Mouse (Mus musculus) MEL (cell line): ENCODE data around the gene Olfr1340. TPM values are rescaled to one million over a fixed set of nuclear protein-coding genes. Genes with fewer than 3 reads are reported as not detected.
A peak's percentile ranks its signal among the peaks of the same experiment; 100 is the strongest.

Experiments
- DNase-seq: peaks from one replicate; pipeline ENCODE4 v3.0.0; 2011; ENCODE audit warnings: low read depth, low spot score
- H3K27ac ChIP-seq: 2 replicates; pipeline ENCODE4 v1.5.1; 2012; ENCODE audit warnings: low read depth, mild to moderate bottlenecking, control low read depth, low read length, moderate library complexity; ENCODE audit not compliant: control insufficient read depth
- H3K27me3 ChIP-seq, 2 experiments: fragments of 150-350 bp in 1 of 2; sonication (generic) in 1 of 2; 2 replicates each; pipeline ENCODE4 v1.6.1; 2012; ENCODE audit warnings: low read length in 2 of 2, mild to moderate bottlenecking in 2 of 2, improper control_type of control experiment in 1 of 2, moderate library complexity in 1 of 2; ENCODE audit not compliant: insufficient read depth in 2 of 2, control insufficient read depth in 1 of 2
- H3K36me3 ChIP-seq, 2 experiments: 2 replicates each; pipeline ENCODE4 v1.6.1; 2012 to 2014; ENCODE audit warnings: low read length in 2 of 2, improper control_type of control experiment in 1 of 2, inconsistent platforms in 1 of 2, mild to moderate bottlenecking in 1 of 2; ENCODE audit not compliant: insufficient read depth in 2 of 2, control insufficient read depth in 1 of 2
- H3K4me1 ChIP-seq, 2 experiments: fragments of 150-350 bp in 1 of 2; sonication (generic) in 1 of 2; 2 replicates each; pipeline ENCODE4 v1.6.1; 2012; ENCODE audit warnings: low read length in 2 of 2, improper control_type of control experiment in 1 of 2, mild to moderate bottlenecking in 1 of 2; ENCODE audit not compliant: insufficient read depth in 2 of 2, control insufficient read depth in 1 of 2
- H3K4me3 ChIP-seq, 2 experiments: fragments of 150-350 bp in 1 of 2; sonication (generic) in 1 of 2; 2 replicates each; pipeline ENCODE4 v1.5.1; 2012; ENCODE audit warnings: low read depth in 2 of 2, low read length in 2 of 2, mild to moderate bottlenecking in 2 of 2, moderate library complexity in 2 of 2, control low read depth in 1 of 2, improper control_type of control experiment in 1 of 2; ENCODE audit not compliant: control insufficient read depth in 1 of 2, insufficient read depth in 1 of 2
- H3K79me2 ChIP-seq: 2 replicates; pipeline ENCODE4 v1.6.1; 2012; ENCODE audit warnings: mild to moderate bottlenecking, low read length, moderate library complexity; ENCODE audit not compliant: control insufficient read depth, poor library complexity, insufficient read depth
- H3K9ac ChIP-seq: 2 replicates; pipeline ENCODE4 v1.6.1; 2012; ENCODE audit warnings: low read depth, mild to moderate bottlenecking, control low read depth, low read length, moderate library complexity; ENCODE audit not compliant: control insufficient read depth, poor library complexity, severe bottlenecking
- H3K9me3 ChIP-seq: fragments of 150-350 bp; sonication (generic); replicated peaks from 2 replicates; pipeline ENCODE4 v1.6.1; 2012; ENCODE audit warnings: mild to moderate bottlenecking, low read length, improper control_type of control experiment, moderate library complexity; ENCODE audit not compliant: insufficient read depth
- CHD1 ChIP-seq: IDR thresholded peaks from 2 replicates; pipeline ENCODE4 v1.6.1; 2012; ENCODE audit warnings: low read depth, mild to moderate bottlenecking, inconsistent platforms, low read length, improper control_type of control experiment
- CTCF ChIP-seq, 3 experiments: IDR thresholded peaks in 2 of 3; conservative IDR thresholded peaks in 1 of 3; 2 replicates each; pipeline ENCODE4 v1.5.1; 2011 to 2012; ENCODE audit warnings: low read length in 3 of 3, low read depth in 2 of 3, mild to moderate bottlenecking in 2 of 3, improper control_type of control experiment in 1 of 3, inconsistent platforms in 1 of 3, mixed read lengths in 1 of 3, moderate library complexity in 1 of 3; ENCODE audit not compliant: control insufficient read depth in 1 of 3, insufficient read depth in 1 of 3, poor library complexity in 1 of 3, severe bottlenecking in 1 of 3
- E2F4 ChIP-seq: IDR thresholded peaks from 2 replicates; pipeline ENCODE4 v1.6.1; 2011; ENCODE audit warnings: low read depth, low read length, improper control_type of control experiment, borderline replicate concordance
- EP300 ChIP-seq, 2 experiments: IDR thresholded peaks; 2 replicates each; pipeline ENCODE4 v1.6.1; 2011; ENCODE audit warnings: improper control_type of control experiment in 2 of 2, low read length in 2 of 2, low read depth in 1 of 2, mild to moderate bottlenecking in 1 of 2
- ETS1 ChIP-seq: IDR thresholded peaks from 2 replicates; pipeline ENCODE4 v1.6.1; 2012; ENCODE audit warnings: low read depth, mild to moderate bottlenecking, inconsistent platforms, low read length, improper control_type of control experiment, moderate library complexity
- HCFC1 ChIP-seq: IDR thresholded peaks from 2 replicates; pipeline ENCODE4 v1.6.1; 2012; ENCODE audit warnings: low read depth, mild to moderate bottlenecking, inconsistent platforms, low read length, improper control_type of control experiment, moderate library complexity
- MAFK ChIP-seq: IDR thresholded peaks from 2 replicates; pipeline ENCODE4 v1.6.1; 2011; ENCODE audit warnings: low read depth, mild to moderate bottlenecking, low read length, improper control_type of control experiment, borderline replicate concordance
- MYB ChIP-seq: IDR thresholded peaks from 2 replicates; pipeline ENCODE4 v1.6.1; 2011; ENCODE audit warnings: mild to moderate bottlenecking, low read depth, low read length, improper control_type of control experiment
- NRF1 ChIP-seq: IDR thresholded peaks from 2 replicates; pipeline ENCODE4 v1.6.1; 2014; ENCODE audit warnings: low read depth, mild to moderate bottlenecking, inconsistent platforms, low read length, improper control_type of control experiment, moderate library complexity; ENCODE audit not compliant: poor library complexity, insufficient read depth, severe bottlenecking
- POLR2AphosphoS5 ChIP-seq: IDR thresholded peaks from 2 replicates; pipeline ENCODE4 v1.6.1; 2012; ENCODE audit warnings: low read depth, borderline replicate concordance, mild to moderate bottlenecking, inconsistent platforms, low read length, moderate library complexity, mixed read lengths
- RCOR1 ChIP-seq: IDR thresholded peaks from 2 replicates; pipeline ENCODE4 v1.6.1; 2012; ENCODE audit warnings: low read depth, mild to moderate bottlenecking, inconsistent platforms, low read length, improper control_type of control experiment
- SIN3A ChIP-seq: IDR thresholded peaks from 2 replicates; pipeline ENCODE4 v1.6.1; 2012; ENCODE audit warnings: low read length, improper control_type of control experiment, inconsistent platforms
- TCF12 ChIP-seq: IDR thresholded peaks from 2 replicates; pipeline ENCODE4 v1.6.1; 2014; ENCODE audit warnings: low read depth, mild to moderate bottlenecking, inconsistent platforms, low read length, improper control_type of control experiment, moderate library complexity
- USF1 ChIP-seq: IDR thresholded peaks from 2 replicates; pipeline ENCODE4 v1.6.1; 2014; ENCODE audit warnings: low read depth, mild to moderate bottlenecking, inconsistent platforms, low read length, improper control_type of control experiment, moderate library complexity
- ZC3H11A ChIP-seq: IDR thresholded peaks from 2 replicates; pipeline ENCODE4 v1.6.1; 2012; ENCODE audit warnings: low read depth, mild to moderate bottlenecking, inconsistent platforms, low read length, improper control_type of control experiment
- ZKSCAN1 ChIP-seq: IDR thresholded peaks from 2 replicates; pipeline ENCODE4 v1.6.1; 2012; ENCODE audit warnings: low read depth, mild to moderate bottlenecking, inconsistent platforms, low read length, improper control_type of control experiment, moderate library complexity
- polyA plus RNA-seq, 2 experiments: library from polyadenylated mRNA; stranded (reverse) in 1 of 2; unstranded in 1 of 2; fragments of >175 nt in 1 of 2; fragments of >200 nt in 1 of 2; gene quantifications; 2 replicates each; pipeline versions ENCODE4 v1.2.1 to v1.2.4; 2012; ENCODE audit warnings: low replicate concordance in 2 of 2, low read depth in 1 of 2; ENCODE audit not compliant: insufficient read length in 2 of 2, insufficient read depth in 1 of 2, missing spikeins in 1 of 2
- total RNA-seq: library from RNA; depleted of rRNA; stranded (reverse); fragments of 300-350 nt; gene quantifications from 2 replicates; pipeline ENCODE4 v1.2.3, GENCODE M21; 2012

Gene Olfr1340
- total and polyA plus RNA-seq, 3 experiments: not detected

DNA sequence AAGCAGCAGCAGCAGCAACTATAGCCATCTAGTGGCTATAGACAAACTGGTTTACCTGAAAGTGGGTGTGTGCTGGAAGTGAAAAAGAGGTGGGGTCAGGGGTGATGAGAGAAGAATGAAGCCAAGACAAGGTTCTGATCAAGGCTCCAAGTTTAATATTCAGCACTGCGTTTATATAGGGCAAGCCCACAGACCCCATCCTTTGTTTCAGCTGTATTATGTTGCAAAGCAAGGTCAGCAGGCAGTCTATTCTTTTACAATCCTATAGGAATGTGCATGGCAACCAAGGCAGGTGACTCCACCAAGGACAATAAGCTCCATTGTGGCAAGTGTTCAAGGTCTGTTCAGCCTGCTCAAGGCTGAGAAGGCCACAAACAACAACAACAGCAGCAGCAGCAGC lies 8.3 kb upstream of the Olfr1340 start:
- Histone ChIP-seq H3K9me3 (no peaks in the 10 kb centered on the region), H3K4me3 (no peak overlapping the region), H3K27ac (no peak overlapping the region), H3K4me1 (no peaks in the 10 kb centered on the region), H3K27me3 (peaks cover 4 to 11% of the 10 kb centered on the region in 2 experiments; a peak in 2 of 4 replicates), H3K9ac (no peak overlapping the region), H3K79me2 (no peaks in the 10 kb centered on the region), H3K36me3 (no peaks in the 10 kb centered on the region)
- TF ChIP-seq TCF12 (no peak), CHD1 (no peak), RCOR1 (no peak), NRF1 (no peak), ZKSCAN1 (no peak), POLR2AphosphoS5 (no peak), MAFK (no peak), EP300 (IDR thresholded peaks at IDR 0.05; ENCODE audit: low read depth in 1 of 2, low read length in 2 of 2) (no peak), MYB (no peak), ZC3H11A (no peak), ETS1 (no peak)
- DNase-seq: no peak

- Histone ChIP-seq H3K9me3 (no peaks in the 10 kb centered on the region), H3K9ac (no peak overlapping the region), H3K4me1 (no peaks in the 10 kb centered on the region), H3K36me3 (no peaks in the 10 kb centered on the region), H3K79me2 (no peaks in the 10 kb centered on the region), H3K27me3 (no peaks in the 10 kb centered on the region)
- DNase-seq: peak; percentile 52
- TF ChIP-seq MAFK (peak; percentile 71), E2F4 (no peak), SIN3A (no peak), USF1 (no peak), CTCF (IDR thresholded peaks at IDR 0.05 in 2 of 3, conservative IDR thresholded peaks at IDR 0.05 in 1 of 3; ENCODE audit: control insufficient read depth in 1 of 3, insufficient read depth in 1 of 3, low read depth in 2 of 3, low read length in 3 of 3, poor library complexity in 1 of 3, severe bottlenecking in 1 of 3) (no peak), HCFC1 (no peak), EP300 (IDR thresholded peaks at IDR 0.05; ENCODE audit: low read depth in 1 of 2, low read length in 2 of 2) (no peak)
- TF ChIP-seq, all 39 proteins: peak for 1
- Histone ChIP-seq H3K4me3 (no peak overlapping the region), H3K27ac (no peak overlapping the region)
These were observed 2.0 kb downstream of the Olfr1340 start for GRCm38 (mm10) chr4:118721742-118722483.
